Mouse (Mus musculus): ENCODE measurements at regions not wholly inside any gene's neighbourhood (a gene's known extent, or its start where the extent isn't known, plus 50 kb on each side); places are given as distances from the start of the nearest gene placed in this dataset.
"Not testable (repeated sequence)": the region's sequence is repeated elsewhere in the genome, so short reads cannot be mapped to it uniquely, and the experiment has no call there.

- peak; percentile 62; the same call in 1 of the 2 replicates for ATAC-seq (ENCODE audit: low TSS enrichment)
These were observed 748.0 kb upstream of the Epha7 start for GRCm38 (mm10) chr4:28064935-28065334.

GRCm38 (mm10) chr4:28065828-28066227 is 747.1 kb upstream of the Epha7 start:
- no peak; the same call in 1 of the 2 replicates for ATAC-seq (ENCODE audit: low TSS enrichment)

- ATAC-seq (ENCODE audit: low TSS enrichment): peak; percentile 95
These were observed 733.9 kb upstream of the Epha7 start for GRCm38 (mm10) chr4:28079030-28079429.

- no peak for ATAC-seq (ENCODE audit: low TSS enrichment)
These were observed 720.1 kb upstream of the Epha7 start for GRCm38 (mm10) chr4:28092854-28093253.

DNA sequence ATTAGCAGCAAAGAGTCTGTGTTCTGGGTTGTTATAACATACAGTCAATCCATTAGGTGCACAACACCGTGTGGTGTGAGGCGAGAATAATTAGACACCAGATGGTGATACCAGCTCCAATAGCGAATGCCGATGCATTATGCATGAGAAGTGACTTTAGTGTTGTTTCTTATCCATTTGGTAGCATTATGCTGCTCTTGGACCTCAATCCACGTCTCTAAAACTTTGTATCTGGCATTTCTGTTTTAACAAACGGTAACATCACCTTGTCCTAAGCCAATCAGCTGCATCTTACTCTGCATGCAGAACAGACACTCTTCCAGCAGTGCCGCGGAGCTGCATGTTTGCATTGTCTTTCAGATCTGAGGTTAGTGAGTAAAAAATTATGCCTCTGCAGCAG is 669.8 kb upstream of the Epha7 start:
- ATAC-seq (ENCODE audit: low TSS enrichment): peak; percentile 57

- no peak for ATAC-seq (ENCODE audit: low TSS enrichment)
These were observed 657.8 kb upstream of the Epha7 start for GRCm38 (mm10) chr4:28155116-28155515.

GRCm38 (mm10) chr4:28176771-28177170 is 636.2 kb upstream of the Epha7 start:
- ATAC-seq (ENCODE audit: low TSS enrichment): peak; percentile 97

DNA sequence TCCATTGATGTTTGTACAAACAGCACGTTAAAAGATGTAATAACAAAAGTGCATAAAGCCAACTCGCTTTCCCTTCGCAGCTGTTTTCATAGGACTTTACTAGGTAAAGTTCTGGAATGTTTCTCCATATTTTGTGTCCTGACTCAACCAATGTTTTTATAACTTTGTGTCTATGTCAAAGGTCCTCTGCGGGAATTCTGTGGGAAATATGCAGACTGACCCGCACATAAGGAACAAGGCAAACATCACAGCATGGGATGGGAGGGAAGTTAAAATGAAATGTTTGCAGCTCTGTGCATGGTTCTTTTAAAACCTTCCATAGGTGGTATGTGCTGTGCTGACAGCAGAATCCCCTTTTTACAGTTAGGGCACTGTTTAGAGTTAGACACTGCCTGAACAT is 622.1 kb upstream of the Epha7 start:
- ATAC-seq (ENCODE audit: low TSS enrichment): no peak

- ATAC-seq (ENCODE audit: low TSS enrichment): no peak
These were observed 585.2 kb upstream of the Epha7 start for GRCm38 (mm10) chr4:28227594-28228208.

GRCm38 (mm10) chr4:28235516-28235915 is 577.4 kb upstream of the Epha7 start:
- ATAC-seq (ENCODE audit: low TSS enrichment): not testable (repeated sequence)

GRCm38 (mm10) chr4:28242272-28242671 is 570.7 kb upstream of the Epha7 start:
- ATAC-seq (ENCODE audit: low TSS enrichment): peak; percentile 41; the same call in 1 of the 2 replicates
